Comparison of ENCODE assay signal across 28 mouse cellular contexts in the genomic region with DNA sequence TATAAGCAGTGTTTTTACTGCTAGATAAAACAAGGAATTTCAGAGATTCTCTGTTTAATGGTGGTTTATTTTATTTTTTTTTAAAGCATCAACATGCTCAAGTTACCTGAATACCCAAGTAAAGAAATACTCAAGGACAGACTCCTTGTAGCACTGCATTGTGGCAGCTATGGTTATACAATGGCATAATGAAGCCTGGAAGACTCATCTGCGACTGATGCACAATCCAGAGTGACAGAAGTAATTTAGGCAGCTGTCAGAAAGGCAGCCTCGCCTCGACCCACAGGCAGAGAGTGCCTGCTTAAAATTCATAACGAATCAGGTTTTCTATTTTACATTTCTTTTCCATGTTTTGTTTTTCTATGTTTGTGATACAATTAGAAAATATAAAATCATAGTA.
DNase-seq lines count a peak whose midpoint lies in the region; ATAC-seq lines count a peak whose summit lies in the region.
"Had no signal": no experiment of that assay in that cellular context is flagged by ENCODE, and none has a peak within 500 bp of the region (broad histone marks: within the 10 kb centered on the region; RNA-seq: fewer than 3 reads in every experiment).

No protein-coding gene starts in this region.

- ATAC-seq in forebrain, embryonic 14.5 days: 0 out of 2 replicates have a peak, but pooled peaks have one; percentile 54
- ATAC-seq in midbrain, embryonic 12.5 days (ENCODE audit: low FRiP score, low read depth): peak; percentile 68; the same call in 1 of the 2 replicates
- ATAC-seq in midbrain, embryonic 15.5 days (replicated peaks): peak; percentile 78; the same call in 1 of the 2 replicates
- ATAC-seq: forebrain, embryonic 15.5 days had no signal

- no peaks in the 10 kb centered on the region for H3K4me1 ChIP-seq in forebrain, embryonic 14.5 days (ENCODE audit: control insufficient read depth, insufficient read depth, low read length)
- H3K4me1 ChIP-seq in forebrain, embryonic 10.5 days: no peaks in the 10 kb centered on the region
- H3K4me1 ChIP-seq in midbrain, embryonic 12.5 days: no peaks in the 10 kb centered on the region
- peaks cover 5% of the 10 kb centered on the region; the same call in 1 of the 2 replicates for H3K4me1 ChIP-seq in midbrain, embryonic 10.5 days
- no peaks in the 10 kb centered on the region for H3K4me1 ChIP-seq in midbrain, embryonic 15.5 days
- H3K4me1 ChIP-seq: embryonic facial prominence, embryonic 13.5 days; limb, embryonic 13.5 days; lung, embryonic 15.5 days had no signal

- H3K9ac ChIP-seq in forebrain, embryonic 14.5 days (ENCODE audit: low read length): no peak overlapping the region
- no peak overlapping the region for H3K9ac ChIP-seq in midbrain, embryonic 12.5 days (replicated peaks)
- no peak overlapping the region for H3K9ac ChIP-seq in midbrain, embryonic 15.5 days
- H3K9ac ChIP-seq: embryonic facial prominence, embryonic 13.5 days; forebrain, embryonic 15.5 days; heart, embryonic 12.5 days; kidney, embryonic 15.5 days; limb, embryonic 13.5 days; lung, embryonic 15.5 days had no signal

- 0 out of 2 replicates have a peak, but pooled peaks cover 3% of the 10 kb centered on the region for H3K36me3 ChIP-seq in forebrain, embryonic 14.5 days (ENCODE audit: control insufficient read depth, insufficient read depth, low read length)
- peaks cover 36% of the 10 kb centered on the region for H3K36me3 ChIP-seq in forebrain, embryonic 10.5 days (replicated peaks)
- H3K36me3 ChIP-seq in midbrain, embryonic 12.5 days: peaks cover 5% of the 10 kb centered on the region; the same call in 1 of the 2 replicates
- peaks cover 34% of the 10 kb centered on the region for H3K36me3 ChIP-seq in midbrain, embryonic 10.5 days
- no peaks in the 10 kb centered on the region for H3K36me3 ChIP-seq in midbrain, embryonic 15.5 days (replicated peaks)
- H3K36me3 ChIP-seq: forebrain, embryonic 15.5 days; lung, embryonic 15.5 days had no signal

- 53% methylated on average over 4 of the region's 4 CpGs for WGBS in forebrain, embryonic 14.5 days
- 70% methylated on average over 4 of the region's 4 CpGs for WGBS in forebrain, embryonic 10.5 days
- 30% methylated on average over 4 of the region's 4 CpGs for WGBS in midbrain, embryonic 12.5 days
- WGBS in midbrain, embryonic 10.5 days: 56% methylated on average over 4 of the region's 4 CpGs
- WGBS in midbrain, embryonic 15.5 days: 27% methylated on average over 4 of the region's 4 CpGs

- H3K4me3 ChIP-seq in forebrain, embryonic 14.5 days (ENCODE audit: low read depth, low read length): no peak overlapping the region
- H3K4me3 ChIP-seq in forebrain, embryonic 10.5 days: no peak overlapping the region
- no peak overlapping the region for H3K4me3 ChIP-seq in midbrain, embryonic 12.5 days
- H3K4me3 ChIP-seq in midbrain, embryonic 10.5 days: no peak overlapping the region
- no peak overlapping the region for H3K4me3 ChIP-seq in midbrain, embryonic 15.5 days
- H3K4me3 ChIP-seq: embryonic facial prominence, embryonic 13.5 days; forebrain, embryonic 15.5 days; heart, adult 2 months; heart, embryonic 12.5 days; kidney, embryonic 15.5 days; layer of hippocampus, adult 2 months; left cerebral cortex, adult 2 months; limb, embryonic 13.5 days; lung, embryonic 15.5 days had no signal

- no peaks in the 10 kb centered on the region for H3K27me3 ChIP-seq in forebrain, embryonic 14.5 days (replicated peaks; ENCODE audit: control insufficient read depth, insufficient read depth, low read length)
- H3K27me3 ChIP-seq in forebrain, embryonic 10.5 days (ENCODE audit: poor library complexity, severe bottlenecking): no peaks in the 10 kb centered on the region
- H3K27me3 ChIP-seq in midbrain, embryonic 12.5 days: no peaks in the 10 kb centered on the region
- H3K27me3 ChIP-seq in midbrain, embryonic 10.5 days (ENCODE audit: low read depth, poor library complexity, severe bottlenecking): no peaks in the 10 kb centered on the region
- H3K27me3 ChIP-seq in midbrain, embryonic 15.5 days (replicated peaks): no peaks in the 10 kb centered on the region
- H3K27me3 ChIP-seq: embryonic facial prominence, embryonic 13.5 days; forebrain, embryonic 15.5 days; heart, embryonic 12.5 days; kidney, embryonic 15.5 days; limb, embryonic 13.5 days; lung, embryonic 15.5 days had no signal

- no peaks in the 10 kb centered on the region for H3K9me3 ChIP-seq in forebrain, embryonic 14.5 days (replicated peaks; ENCODE audit: control insufficient read depth, low read length)
- H3K9me3 ChIP-seq in forebrain, embryonic 10.5 days: no peaks in the 10 kb centered on the region
- no peaks in the 10 kb centered on the region for H3K9me3 ChIP-seq in midbrain, embryonic 12.5 days
- no peaks in the 10 kb centered on the region for H3K9me3 ChIP-seq in midbrain, embryonic 10.5 days (replicated peaks)
- H3K9me3 ChIP-seq in midbrain, embryonic 15.5 days: no peaks in the 10 kb centered on the region
- H3K9me3 ChIP-seq: embryonic facial prominence, embryonic 13.5 days; forebrain, embryonic 15.5 days; G1E; heart, embryonic 12.5 days; kidney, embryonic 15.5 days; limb, embryonic 13.5 days; lung, embryonic 15.5 days had no signal

- peak; percentile 20 for DNase-seq in forebrain, embryonic 14.5 days (ENCODE audit: low spot score)
- DNase-seq in forebrain, embryonic 10.5 days (ENCODE audit: extremely low spot score, low spot score): no peak
- DNase-seq in midbrain, embryonic 10.5 days (ENCODE audit: low spot score): no peak
- no peak for DNase-seq in kidney, adult 8-10 months
- DNase-seq in adrenal gland, adult 2 months: no peak
- DNase-seq: adrenal gland, postnatal 10 days; cerebellum, adult 18-20 months; cerebellum, postnatal 10 days; heart, adult 2 months; heart, postnatal 4 days; kidney, adult 11 months; kidney, postnatal 25 days; right cerebral cortex, postnatal 25 days; thymus, adult 18-20 months; thymus, postnatal 25 days had no signal

- H3K4me2 ChIP-seq in forebrain, embryonic 14.5 days (ENCODE audit: low read length): no peak overlapping the region
- no peak overlapping the region for H3K4me2 ChIP-seq in midbrain, embryonic 12.5 days (replicated peaks)
- H3K4me2 ChIP-seq in midbrain, embryonic 15.5 days: no peak overlapping the region
- H3K4me2 ChIP-seq: embryonic facial prominence, embryonic 13.5 days; forebrain, embryonic 15.5 days; heart, embryonic 12.5 days; kidney, embryonic 15.5 days; limb, embryonic 13.5 days; liver, embryonic 11.5 days; lung, embryonic 15.5 days had no signal

- H3K27ac ChIP-seq in forebrain, embryonic 14.5 days (ENCODE audit: low read depth, low read length): no peak overlapping the region
- H3K27ac ChIP-seq in forebrain, embryonic 10.5 days: no peak overlapping the region
- H3K27ac ChIP-seq in midbrain, embryonic 12.5 days (replicated peaks): 0 out of 2 replicates have a peak overlapping the region, but pooled peaks have one; percentile 10
- H3K27ac ChIP-seq in midbrain, embryonic 10.5 days (replicated peaks): no peak overlapping the region
- H3K27ac ChIP-seq in midbrain, embryonic 15.5 days: peak overlapping the region; percentile 50; the same call in 1 of the 2 replicates
- H3K27ac ChIP-seq: embryonic facial prominence, embryonic 13.5 days; forebrain, embryonic 15.5 days; heart, adult 2 months; kidney, embryonic 15.5 days; layer of hippocampus, adult 2 months; left cerebral cortex, adult 2 months; limb, embryonic 13.5 days; lung, embryonic 15.5 days; stomach, postnatal 0 days had no signal

Comparison
In these comparisons a context has a peak if more than half of its experiments do, and no peak if none do; other contexts are left out.
1. H3K27ac ChIP-seq: peak in midbrain, embryonic 12.5 days (single experiment) and midbrain, embryonic 15.5 days (single experiment); none in forebrain, embryonic 14.5 days (single experiment), forebrain, embryonic 10.5 days (single experiment) and midbrain, embryonic 10.5 days (single experiment).
2. Peak in every context shown above with its lines, with median percentiles within 50 percentile points of each other: ATAC-seq.